Mouse (Mus musculus): ENCODE measurements at regions not wholly inside any gene's neighbourhood (a gene's known extent, or its start where the extent isn't known, plus 50 kb on each side); places are given as distances from the start of the nearest gene placed in this dataset.

DNA sequence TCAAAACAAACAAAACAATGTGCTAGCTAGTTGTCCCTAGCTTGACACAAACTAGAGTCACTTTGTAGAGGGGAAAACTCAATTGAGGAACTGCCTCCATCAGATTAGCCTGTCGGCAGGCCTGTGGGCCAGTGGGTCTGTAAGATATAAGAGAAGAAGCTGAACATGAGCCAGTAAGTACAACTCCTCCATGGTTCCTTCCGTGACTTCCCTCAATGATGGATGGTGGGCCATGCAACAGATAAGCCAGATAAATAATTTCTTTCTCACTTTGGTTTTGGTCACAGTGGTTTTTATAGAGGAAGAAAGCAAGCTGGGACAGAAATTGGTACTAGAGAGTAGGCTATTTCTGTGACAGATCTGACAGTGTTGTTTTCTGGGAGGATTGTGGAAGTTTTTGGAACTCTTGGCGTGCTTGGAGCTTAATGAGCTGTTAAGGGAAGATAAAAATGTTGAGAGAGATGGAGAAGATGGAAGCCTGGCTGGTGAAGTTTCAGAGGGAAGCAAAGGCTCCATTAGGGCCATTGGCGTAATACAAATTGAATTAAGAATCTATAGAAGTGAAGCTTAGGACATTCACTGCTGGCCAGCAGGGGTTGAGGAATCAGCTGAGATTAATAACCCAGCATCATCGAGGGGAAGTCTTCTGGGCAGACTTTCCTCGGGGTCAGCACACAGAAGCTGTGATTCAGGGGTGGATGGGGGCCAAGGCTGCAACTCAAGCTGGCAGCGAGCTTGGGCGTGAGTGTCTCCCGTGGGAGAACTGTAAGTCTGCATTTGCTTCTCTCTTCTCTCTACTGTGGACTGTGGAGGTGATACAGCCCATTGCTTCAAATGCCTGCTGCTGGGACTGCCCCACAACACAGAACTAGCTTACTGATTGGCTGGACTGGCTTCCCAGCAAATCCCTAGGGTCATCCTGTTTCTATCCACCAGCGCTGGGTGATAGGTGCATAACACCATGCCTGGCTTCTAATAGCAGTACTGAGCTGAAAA is 105.2 kb upstream of the Ptch1 start:
- TF ChIP-seq POLR2A (IDR thresholded peaks at IDR 0.05; ENCODE audit: low read depth, low read length): no peak
- no peak for TF ChIP-seq CTCF (IDR thresholded peaks at IDR 0.05; ENCODE audit: extremely low read depth, insufficient read length, insufficient replicate concordance, low read depth, low read length)

All from small intestine, adult 2 months (tissue).